Mouse (Mus musculus) ES-E14 (cell line): ENCODE data around the gene Gng7. TPM values are rescaled to one million over a fixed set of nuclear protein-coding genes. Genes with fewer than 3 reads are reported as not detected.

ENCODE experiments used
- DNase-seq: peaks from one replicate; pipeline ENCODE4 v3.0.0-alpha.2; 2013; ENCODE audit warnings: low read depth, low spot score
- H3K27ac ChIP-seq: 2 replicates; pipeline ENCODE4 v1.5.1; 2012; ENCODE audit warnings: low read depth, mild to moderate bottlenecking, low read length, moderate library complexity, mixed read lengths; ENCODE audit not compliant: poor library complexity, insufficient read depth, severe bottlenecking
- H3K36me3 ChIP-seq: 2 replicates; pipeline ENCODE4 v1.6.1; 2012; ENCODE audit warnings: mild to moderate bottlenecking, low read length, moderate library complexity, mixed read lengths; ENCODE audit not compliant: control insufficient read depth, poor library complexity, insufficient read depth, severe bottlenecking
- H3K4me1 ChIP-seq, 2 experiments: fragments of 150-350 bp in 1 of 2; sonication (generic) in 1 of 2; 2 replicates each; pipeline ENCODE4 v1.6.1; 2012; ENCODE audit warnings: low read length in 2 of 2, mild to moderate bottlenecking in 1 of 2, mixed read lengths in 1 of 2; ENCODE audit not compliant: control insufficient read depth in 2 of 2, insufficient read depth in 2 of 2, poor library complexity in 1 of 2
- H3K4me3 ChIP-seq, 2 experiments: fragments of 150-350 bp in 1 of 2; sonication (generic) in 1 of 2; 2 replicates each; pipeline ENCODE4 v1.5.1; 2012; ENCODE audit warnings: low read length in 2 of 2, low read depth in 1 of 2, mild to moderate bottlenecking in 1 of 2, mixed read lengths in 1 of 2; ENCODE audit not compliant: insufficient read depth in 1 of 2, poor library complexity in 1 of 2, severe bottlenecking in 1 of 2
- H3K9ac ChIP-seq: 2 replicates; pipeline ENCODE4 v1.6.1; 2012; ENCODE audit warnings: low read depth, mild to moderate bottlenecking, low read length, mixed read lengths; ENCODE audit not compliant: poor library complexity, insufficient read depth, severe bottlenecking
- H3K9me3 ChIP-seq: fragments of 150-350 bp; sonication (generic); 2 replicates; pipeline ENCODE4 v1.6.1; 2012; ENCODE audit warnings: low read depth, mild to moderate bottlenecking, low read length; ENCODE audit not compliant: control insufficient read depth, insufficient read depth
- CHD2 ChIP-seq: IDR thresholded peaks from 2 replicates; pipeline ENCODE4 v1.6.1; 2014; ENCODE audit warnings: mild to moderate bottlenecking, low read depth, low read length, inconsistent platforms
- HCFC1 ChIP-seq: IDR thresholded peaks from 2 replicates; pipeline ENCODE4 v1.6.1; 2012; ENCODE audit warnings: low read length, inconsistent platforms, borderline replicate concordance; ENCODE audit not compliant: insufficient read depth
- MAFK ChIP-seq: IDR thresholded peaks from 2 replicates; pipeline ENCODE4 v1.6.1; 2014; ENCODE audit warnings: mild to moderate bottlenecking, low read depth, low read length, inconsistent platforms; ENCODE audit not compliant: insufficient read depth
- ZC3H11A ChIP-seq: IDR thresholded peaks from 2 replicates; pipeline ENCODE4 v1.6.1; 2012; ENCODE audit warnings: low read depth, mild to moderate bottlenecking, inconsistent platforms, low read length, borderline replicate concordance
- ZNF384 ChIP-seq: IDR thresholded peaks from 2 replicates; pipeline ENCODE4 v1.6.1; 2012; ENCODE audit warnings: low read depth, low read length, inconsistent platforms
- in situ Hi-C, 2 experiments: fragments of 600-800 bp; cut with MboI; formaldehyde crosslinking; loops; one replicate each; pipeline ENCODE4 v1.15.1; 2025; ENCODE audit warnings: low sequenced_read_pairs in 2 of 2, inconsistent platforms in 1 of 2; ENCODE audit not compliant: unreplicated experiment in 2 of 2
- total RNA-seq: library from RNA; depleted of rRNA; stranded (reverse); fragments of 300-350 nt; gene quantifications from 2 replicates; pipeline ENCODE4 v1.2.3, GENCODE M21; 2012

The Gng7 gene
- total RNA-seq, 1 experiment, result 0.94 TPM

DNA sequence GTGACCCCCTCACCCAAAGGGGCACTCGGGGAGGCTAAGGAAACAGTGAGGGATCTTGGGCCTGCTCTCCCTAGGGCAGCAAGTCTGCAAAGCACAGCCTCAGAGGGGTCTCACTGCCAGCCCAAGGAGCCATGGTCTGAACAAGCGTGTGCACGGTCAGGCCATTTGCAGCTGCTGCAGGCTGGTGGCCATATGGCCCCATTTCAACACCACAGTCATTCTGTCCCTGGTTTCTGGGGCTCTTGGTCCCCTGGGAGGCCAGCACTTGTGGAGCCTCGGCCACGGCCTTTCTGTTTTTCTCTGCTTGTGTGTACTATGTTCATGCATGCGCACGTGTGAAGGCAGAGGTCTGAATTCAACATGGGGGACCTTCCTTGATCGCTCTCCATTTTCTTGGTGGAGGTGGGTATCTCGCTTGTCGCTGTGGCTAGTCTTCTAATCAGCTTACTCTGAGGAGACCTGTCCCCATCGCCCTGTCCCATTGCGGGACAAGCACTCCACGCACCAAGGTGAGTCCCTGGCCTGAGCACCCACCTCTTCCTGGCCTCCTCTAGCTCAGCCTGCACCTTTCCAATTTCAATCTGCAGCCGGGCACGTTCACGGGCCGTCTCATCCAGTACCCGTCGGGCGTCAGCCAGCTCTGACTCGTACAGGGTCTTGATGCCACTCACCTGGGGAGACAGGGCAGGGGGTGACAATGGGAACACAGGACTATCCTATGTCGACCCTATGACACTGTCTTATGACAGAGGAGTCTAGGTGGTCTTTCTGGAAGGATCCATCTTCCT, 105.2 kb downstream of the Gng7 start:
- Histone ChIP-seq H3K27ac (no peak overlapping the region), H3K9me3 (no peaks in the 10 kb centered on the region), H3K36me3 (peaks cover 63% of the 10 kb centered on the region), H3K9ac (no peak overlapping the region), H3K4me3 (no peak overlapping the region), H3K4me1 (peaks cover 0 to 1% of the 10 kb centered on the region in 2 experiments; a peak in 1 of 4 replicates)
- DNase-seq, result no peak
- TF ChIP-seq HCFC1 (no peak), ZNF384 (no peak), MAFK (no peak), CHD2 (no peak), ZC3H11A (no peak)
- in situ Hi-C loops, result no loop called here

DNA sequence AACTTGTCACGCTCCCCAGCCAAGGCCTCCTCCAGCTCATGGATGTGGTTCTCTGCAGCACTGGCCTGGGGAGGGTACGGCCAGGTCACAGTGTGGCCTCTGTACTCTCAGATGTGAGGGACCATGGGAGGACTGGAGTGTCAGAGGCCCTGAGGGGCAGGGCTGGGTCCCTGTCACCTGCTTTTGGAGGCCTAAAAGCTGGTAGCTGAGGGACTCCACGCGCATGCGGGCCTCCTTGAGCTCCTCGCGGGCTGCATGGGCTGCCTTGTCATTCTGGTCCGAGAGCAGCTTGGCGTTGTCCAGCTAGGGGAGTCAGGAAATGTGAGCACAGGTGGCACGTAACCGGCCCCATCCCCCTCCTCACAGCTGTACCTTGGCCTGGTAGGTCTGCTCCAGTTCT, 110.0 kb downstream of the Gng7 start:
- TF ChIP-seq ZC3H11A (no peak), CHD2 (no peak), MAFK (no peak), HCFC1 (no peak), ZNF384 (no peak)
- H3K9me3 ChIP-seq, result no peaks in the 10 kb centered on the region
- H3K9ac ChIP-seq, result no peak overlapping the region
- peaks cover 0 to 8% of the 10 kb centered on the region in 2 experiments; a peak in 1 of 4 replicates for H3K4me1 ChIP-seq
- no peak overlapping the region for H3K4me3 ChIP-seq
- in situ Hi-C loops, result no loop called here
- DNase-seq, result no peak
- H3K36me3 ChIP-seq, result peaks cover 54% of the 10 kb centered on the region
- H3K27ac ChIP-seq, result no peak overlapping the region

- peak overlapping the region in 1 of 2 experiments; percentile 12; a peak in 1 of 4 replicates for H3K4me3 ChIP-seq
These were observed 110.6 kb downstream of the Gng7 start for GRCm38 (mm10) chr10:80904004-80904693.

DNA sequence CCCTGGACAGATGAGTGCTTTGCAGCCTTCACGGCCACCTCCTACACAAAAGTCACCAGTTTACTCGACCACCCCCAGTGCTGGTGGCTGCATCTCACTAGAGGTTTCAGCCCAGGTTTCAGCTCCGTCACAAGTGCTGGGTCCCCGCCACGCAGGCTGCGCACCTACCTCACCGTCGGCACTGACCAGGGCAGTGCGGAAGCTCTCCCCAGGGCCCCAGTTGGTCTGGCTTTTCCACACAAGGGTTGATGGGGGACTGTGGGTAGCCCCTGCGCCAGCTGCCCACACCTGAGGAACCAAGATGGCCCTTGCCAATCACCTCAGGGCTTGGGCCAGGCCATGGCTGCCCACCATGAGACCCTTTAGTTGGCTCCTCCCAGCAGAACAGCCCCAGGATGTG, 111.5 kb downstream of the Gng7 start:
- in situ Hi-C loops, result no loop called here
- Histone ChIP-seq H3K4me1 (peaks cover 0 to 14% of the 10 kb centered on the region in 2 experiments; a peak in 1 of 4 replicates), H3K4me3 (no peak overlapping the region), H3K36me3 (peaks cover 53% of the 10 kb centered on the region), H3K9me3 (no peaks in the 10 kb centered on the region), H3K9ac (no peak overlapping the region), H3K27ac (no peak overlapping the region)
- DNase-seq, result no peak
- TF ChIP-seq ZC3H11A, result no peak
- no peak for TF ChIP-seq ZNF384
- TF ChIP-seq MAFK, result no peak
- no peak for TF ChIP-seq HCFC1
- TF ChIP-seq CHD2, result no peak

More at GRCm38 (mm10) chr10:80904004-80904693, 110.6 kb downstream of the Gng7 start:
- Histone ChIP-seq H3K36me3 (peaks cover 54% of the 10 kb centered on the region), H3K27ac (no peak overlapping the region), H3K9ac (no peak overlapping the region), H3K9me3 (no peaks in the 10 kb centered on the region), H3K4me1 (peaks cover 0 to 12% of the 10 kb centered on the region in 2 experiments; a peak in 1 of 4 replicates)
- DNase-seq, result no peak
- TF ChIP-seq MAFK (no peak), CHD2 (no peak), ZNF384 (no peak)
- in situ Hi-C loops, result no loop called here
